Mouse (Mus musculus): ENCODE results near the gene Nbr1. TPM values are rescaled to one million over a fixed set of nuclear protein-coding genes. Genes with fewer than 3 reads are reported as not detected.
A peak's percentile ranks its signal among the peaks of the same experiment; 100 is the strongest.
"Not testable (repeated sequence)": the region's sequence is repeated elsewhere in the genome, so short reads cannot be mapped to it uniquely, and the experiment has no call there.

Gene Nbr1
- polyA plus RNA-seq, 1 experiment from 2014 or later = 104 TPM

GRCm38 (mm10) chr11:101552476-101553300, 739 bp downstream of the Nbr1 start:
- under 1% methylated on average over 37 of the region's 37 CpGs for WGBS
- no peaks in the 10 kb centered on the region for H3K9me3 ChIP-seq
- peak overlapping the region; percentile 79 for H3K4me2 ChIP-seq
- peak overlapping the region; percentile 89 for H3K9ac ChIP-seq
- H3K27ac ChIP-seq = peak overlapping the region; percentile 96
- H3K27me3 ChIP-seq = no peaks in the 10 kb centered on the region
- H3K36me3 ChIP-seq = peaks cover 16% of the 10 kb centered on the region
- H3K4me1 ChIP-seq (replicated peaks) = peaks cover 40% of the 10 kb centered on the region
- ATAC-seq (ENCODE audit: low FRiP score) = peak; percentile 98
- peak overlapping the region; percentile 76 for H3K4me3 ChIP-seq

GRCm38 (mm10) chr11:101553354-101553930, 1.5 kb downstream of the Nbr1 start:
- H3K9ac ChIP-seq = peak overlapping the region; percentile 89
- no peaks in the 10 kb centered on the region for H3K9me3 ChIP-seq
- no peaks in the 10 kb centered on the region for H3K27me3 ChIP-seq
- peak overlapping the region; percentile 79 for H3K4me2 ChIP-seq
- ATAC-seq (ENCODE audit: low FRiP score) = no peak
- peak overlapping the region; percentile 76 for H3K4me3 ChIP-seq
- peak overlapping the region; percentile 96 for H3K27ac ChIP-seq
- 28% methylated on average over 8 of the region's 8 CpGs for WGBS
- peaks cover 40% of the 10 kb centered on the region for H3K4me1 ChIP-seq (replicated peaks)
- H3K36me3 ChIP-seq = peaks cover 23% of the 10 kb centered on the region

- H3K27me3 ChIP-seq = no peaks in the 10 kb centered on the region
- peaks cover 29% of the 10 kb centered on the region for H3K4me1 ChIP-seq (replicated peaks)
- peak overlapping the region; percentile 24; the same call in 1 of the 2 replicates for H3K9ac ChIP-seq
- H3K4me3 ChIP-seq = no peak overlapping the region
- 90% methylated on average over 7 of the region's 7 CpGs for WGBS
- H3K36me3 ChIP-seq = peaks cover 54% of the 10 kb centered on the region
- ATAC-seq (ENCODE audit: low FRiP score) = no peak
- no peak overlapping the region for H3K4me2 ChIP-seq
- no peak overlapping the region for H3K27ac ChIP-seq
- H3K9me3 ChIP-seq = no peaks in the 10 kb centered on the region
These were observed 4.6 kb downstream of the Nbr1 start for GRCm38 (mm10) chr11:101556541-101556940.

- no peak for ATAC-seq (ENCODE audit: low FRiP score)
- Histone ChIP-seq H3K4me1 (replicated peaks) (peaks cover 29% of the 10 kb centered on the region), H3K9me3 (no peaks in the 10 kb centered on the region), H3K27me3 (no peaks in the 10 kb centered on the region), H3K27ac (no peak overlapping the region), H3K4me2 (no peak overlapping the region), H3K9ac (peak overlapping the region; percentile 24; the same call in 1 of the 2 replicates), H3K4me3 (no peak overlapping the region), H3K36me3 (peaks cover 54% of the 10 kb centered on the region)
- WGBS = 71% methylated on average over 2 of the region's 2 CpGs
These were observed 5.0 kb downstream of the Nbr1 start for GRCm38 (mm10) chr11:101556954-101557353.

- no peak overlapping the region for H3K4me2 ChIP-seq
- H3K4me3 ChIP-seq = no peak overlapping the region
- H3K4me1 ChIP-seq (replicated peaks) = no peaks in the 10 kb centered on the region
- no peak for ATAC-seq (ENCODE audit: low FRiP score)
- peaks cover 86% of the 10 kb centered on the region for H3K36me3 ChIP-seq
- H3K27ac ChIP-seq = no peak overlapping the region
- 38% methylated on average over 5 of the region's 5 CpGs for WGBS
- H3K27me3 ChIP-seq = no peaks in the 10 kb centered on the region
- H3K9ac ChIP-seq = no peak overlapping the region
- no peaks in the 10 kb centered on the region for H3K9me3 ChIP-seq
These were observed 10.4 kb downstream of the Nbr1 start for GRCm38 (mm10) chr11:101562391-101562790.

- no peak overlapping the region for H3K4me3 ChIP-seq
- ATAC-seq (ENCODE audit: low FRiP score) = no peak
- H3K4me2 ChIP-seq = no peak overlapping the region
- no peaks in the 10 kb centered on the region for H3K27me3 ChIP-seq
- no peak overlapping the region for H3K27ac ChIP-seq
- H3K9me3 ChIP-seq = no peaks in the 10 kb centered on the region
- 90% methylated on average over 3 of the region's 3 CpGs for WGBS
- H3K4me1 ChIP-seq (replicated peaks) = no peaks in the 10 kb centered on the region
- H3K36me3 ChIP-seq = peaks cover 94% of the 10 kb centered on the region
- no peak overlapping the region for H3K9ac ChIP-seq
These were observed 16.5 kb downstream of the Nbr1 start for GRCm38 (mm10) chr11:101568421-101568820.

GRCm38 (mm10) chr11:101576116-101576515, 24.2 kb downstream of the Nbr1 start:
- no peaks in the 10 kb centered on the region for H3K4me1 ChIP-seq (replicated peaks)
- no peaks in the 10 kb centered on the region for H3K9me3 ChIP-seq
- H3K4me2 ChIP-seq = no peak overlapping the region
- no peak overlapping the region for H3K27ac ChIP-seq
- no peak overlapping the region for H3K9ac ChIP-seq
- WGBS = 80% methylated on average over 6 of the region's 6 CpGs
- ATAC-seq (ENCODE audit: low FRiP score) = no peak
- H3K36me3 ChIP-seq = peaks cover 96% of the 10 kb centered on the region
- no peaks in the 10 kb centered on the region for H3K27me3 ChIP-seq
- no peak overlapping the region for H3K4me3 ChIP-seq

GRCm38 (mm10) chr11:101581081-101581764, 29.3 kb downstream of the Nbr1 start:
- peaks cover 54% of the 10 kb centered on the region for H3K36me3 ChIP-seq
- H3K4me2 ChIP-seq = no peak overlapping the region
- no peak for ATAC-seq (ENCODE audit: low FRiP score)

GRCm38 (mm10) chr11:101582054-101583035, 30.4 kb downstream of the Nbr1 start, which contains the start of gene Tmem106a:
Tmem106a (plus strand) TSS chr11:101582242.
- no peaks in the 10 kb centered on the region for H3K27me3 ChIP-seq
- no peaks in the 10 kb centered on the region for H3K9me3 ChIP-seq
- H3K27ac ChIP-seq = no peak within 1 kb of the TSS
- 22% methylated on average over 30 of the region's 31 CpGs for WGBS
- H3K4me3 ChIP-seq = peak within 1 kb of the TSS; percentile 30
- peak within 1 kb of the TSS; percentile 44 for H3K4me2 ChIP-seq
- peaks cover 54% of the 10 kb centered on the region for H3K36me3 ChIP-seq
- H3K4me1 ChIP-seq (replicated peaks) = peaks cover 11% of the 10 kb centered on the region
- H3K9ac ChIP-seq = peak within 1 kb of the TSS; percentile 40; the same call in 1 of the 2 replicates
- no peak for ATAC-seq (ENCODE audit: low FRiP score)

More at GRCm38 (mm10) chr11:101581081-101581764, 29.3 kb downstream of the Nbr1 start:
- WGBS = 80% methylated on average over 6 of the region's 6 CpGs
- H3K9ac ChIP-seq = no peak overlapping the region
- no peak overlapping the region for H3K27ac ChIP-seq
- H3K9me3 ChIP-seq = no peaks in the 10 kb centered on the region
- H3K4me3 ChIP-seq = no peak overlapping the region
- peaks cover 11% of the 10 kb centered on the region for H3K4me1 ChIP-seq (replicated peaks)
- no peaks in the 10 kb centered on the region for H3K27me3 ChIP-seq

GRCm38 (mm10) chr11:101583205-101583604, 31.3 kb downstream of the Nbr1 start:
- no peaks in the 10 kb centered on the region for H3K9me3 ChIP-seq
- no peak for ATAC-seq (ENCODE audit: low FRiP score)
- no peaks in the 10 kb centered on the region for H3K27me3 ChIP-seq
- no peak overlapping the region for H3K27ac ChIP-seq
- no peak overlapping the region for H3K9ac ChIP-seq
- H3K4me3 ChIP-seq = no peak overlapping the region
- H3K4me1 ChIP-seq (replicated peaks) = peaks cover 11% of the 10 kb centered on the region
- 88% methylated on average over 2 of the region's 2 CpGs for WGBS
- H3K36me3 ChIP-seq = peaks cover 45% of the 10 kb centered on the region
- no peak overlapping the region for H3K4me2 ChIP-seq

- H3K9ac ChIP-seq; H3K4me3 ChIP-seq; H3K9me3 ChIP-seq; H3K27me3 ChIP-seq; H3K4me2 ChIP-seq; ATAC-seq (ENCODE audit: low FRiP score); H3K27ac ChIP-seq: not testable (repeated sequence)
- peaks cover 11% of the 10 kb centered on the region for H3K4me1 ChIP-seq (replicated peaks)
- WGBS = 96% methylated on average over 1 of the region's 1 CpGs
- H3K36me3 ChIP-seq = peaks cover 28% of the 10 kb centered on the region
These were observed 33.1 kb downstream of the Nbr1 start for GRCm38 (mm10) chr11:101585031-101585430.

All from hindbrain, embryonic 13.5 days (tissue).